Mouse (Mus musculus) cerebellum, postnatal 25 days (tissue): Measurements from ENCODE around the gene Oaf.

ENCODE experiments used
- DNase-seq, 2 experiments: peaks; one replicate each; pipeline ENCODE4 v3.0.0; 2021; ENCODE audit warnings: mixed read lengths in 2 of 2

Oaf gene

GRCm38 (mm10) chr9:43221643-43222428, 17.9 kb downstream of the Oaf start:
- peak; percentile 79 to 88 for DNase-seq

- peak; percentile 51 to 69 for DNase-seq
Observed at GRCm38 (mm10) chr9:43210771-43211450, 28.8 kb downstream of the Oaf start.

- DNase-seq: peak in 1 of 2 experiments; percentile 32
Observed at GRCm38 (mm10) chr9:43210190-43210682, 29.5 kb downstream of the Oaf start, which contains the start of gene Pou2f3. Gene Pou2f3, minus strand, starts transcription at chr9:43210369.

- DNase-seq: no peak
Observed at GRCm38 (mm10) chr9:43206022-43206390, 33.7 kb downstream of the Oaf start.

GRCm38 (mm10) chr9:43205343-43206021, 34.2 kb downstream of the Oaf start:
- no peak for DNase-seq

GRCm38 (mm10) chr9:43200212-43200611, 39.5 kb downstream of the Oaf start:
- DNase-seq: no peak

GRCm38 (mm10) chr9:43194001-43194400, 45.7 kb downstream of the Oaf start:
- DNase-seq: no peak

- no peak for DNase-seq
Observed at GRCm38 (mm10) chr9:43191561-43191960, 48.1 kb downstream of the Oaf start.

GRCm38 (mm10) chr9:43189021-43189356, 50.7 kb downstream of the Oaf start:
- DNase-seq: no peak

GRCm38 (mm10) chr9:43188309-43189020, 51.2 kb downstream of the Oaf start:
- DNase-seq: no peak

GRCm38 (mm10) chr9:43179614-43180013, 60.1 kb downstream of the Oaf start:
- peak in 1 of 2 experiments; percentile 9 for DNase-seq

GRCm38 (mm10) chr9:43178172-43178571, 61.5 kb downstream of the Oaf start:
- DNase-seq: no peak
